Mouse (Mus musculus) liver, embryonic 14.5 days (tissue): ENCODE data around the gene Gm26657. TPM values are rescaled to one million over a fixed set of nuclear protein-coding genes. Genes with fewer than 3 reads are reported as not detected.

Source experiments
- ATAC-seq: fragments of 200-750 bp; cut with Nextera tagmentation; 2 replicates; pipeline ENCODE4 v1.8.0; 2017; ENCODE audit warnings: moderate number of reproducible peaks, mild to moderate bottlenecking, moderate library complexity; ENCODE audit not compliant: insufficient read depth
- DNase-seq, 3 experiments: peaks; one replicate each; pipeline ENCODE4 v3.0.0-alpha.2; 2012 to 2013; ENCODE audit warnings: low read depth in 3 of 3, low spot score in 3 of 3
- H3K27ac ChIP-seq: fragments of 300-500 bp; sonication (generic); 2 replicates; pipeline ENCODE4 v1.5.1; 2014; ENCODE audit warnings: moderate library complexity, mild to moderate bottlenecking, control low read depth, inconsistent platforms
- H3K27me3 ChIP-seq: fragments of 300-500 bp; sonication (generic); 2 replicates; pipeline ENCODE4 v1.6.1; 2014; ENCODE audit warnings: mild to moderate bottlenecking, low read length, moderate library complexity; ENCODE audit not compliant: control insufficient read depth, insufficient read depth
- H3K36me3 ChIP-seq: fragments of 300-500 bp; sonication (generic); replicated peaks from 2 replicates; pipeline ENCODE4 v1.6.1; 2014; ENCODE audit warnings: low read depth; ENCODE audit not compliant: control insufficient read depth, insufficient read depth
- H3K4me1 ChIP-seq, 2 experiments: fragments of 200-500 bp in 1 of 2; fragments of 300-500 bp in 1 of 2; sonication (generic) in 1 of 2; replicated peaks; 2 replicates each; pipeline ENCODE4 v1.6.1; 2012 to 2014; ENCODE audit warnings: antibody characterized with exemption in 1 of 2, inconsistent platforms in 1 of 2, low read length in 1 of 2; ENCODE audit not compliant: control insufficient read depth in 2 of 2, insufficient read depth in 2 of 2
- H3K4me2 ChIP-seq: fragments of 300-500 bp; sonication (generic); 2 replicates; pipeline ENCODE4 v1.6.1; 2014; ENCODE audit warnings: low read depth, mild to moderate bottlenecking, control low read depth, moderate library complexity
- H3K4me3 ChIP-seq, 2 experiments: fragments of 200-500 bp in 1 of 2; fragments of 300-500 bp in 1 of 2; sonication (generic) in 1 of 2; 2 replicates each; pipeline ENCODE4 v1.5.1; 2012 to 2014; ENCODE audit warnings: low read depth in 2 of 2, low read length in 2 of 2, mild to moderate bottlenecking in 2 of 2, control low read depth in 1 of 2, inconsistent platforms in 1 of 2, moderate library complexity in 1 of 2; ENCODE audit not compliant: insufficient read depth in 1 of 2
- H3K9ac ChIP-seq: fragments of 300-500 bp; sonication (generic); replicated peaks from 2 replicates; pipeline ENCODE4 v1.6.1; 2014; ENCODE audit warnings: mild to moderate bottlenecking, control low read depth, moderate library complexity
- H3K9me3 ChIP-seq: fragments of 300-500 bp; sonication (generic); 2 replicates; pipeline ENCODE4 v1.6.1; 2016; ENCODE audit warnings: low read length, mixed read lengths; ENCODE audit not compliant: control insufficient read depth
- CTCF ChIP-seq: IDR thresholded peaks from 2 replicates; pipeline ENCODE4 v1.5.1; 2016; ENCODE audit warnings: antibody characterized with exemption, low read depth, control low read depth
- EP300 ChIP-seq: IDR thresholded peaks from 2 replicates; pipeline ENCODE4 v1.6.1; 2016; ENCODE audit warnings: antibody characterized with exemption, low read depth
- WGBS: fragments of 180-500 bp; shearing (Covaris S2); extraction: QIAGEN DNeasy Blood & Tissue Kit; methylation state at CpG from one replicate; pipeline ENCODE4 v1.1.7; 2014; ENCODE audit not compliant: insufficient replicate concordance; 5-methylcytosine and 5-hydroxymethylcytosine counted together
- polyA plus RNA-seq, 2 experiments: library from polyadenylated mRNA; depleted of rRNA in 1 of 2; stranded (reverse) in 1 of 2; unstranded in 1 of 2; fragments of >200 nt; fragmentation: Nextera tagmentation in 1 of 2; extraction: Ambion mirVana in 1 of 2; gene quantifications; 2 replicates each; pipeline versions ENCODE4 v1.2.1 to v1.2.3; 2012 to 2014

Gene Gm26657
- polyA plus RNA-seq, 2 experiments = not detected

GRCm38 (mm10) chr4:56716801-56717200 is 23.1 kb upstream of the Gm26657 start:
- no peaks in the 10 kb centered on the region for H3K27me3 ChIP-seq
- WGBS = 41% methylated on average over 5 of the region's 5 CpGs
- no peaks in the 10 kb centered on the region for H3K4me1 ChIP-seq
- H3K9ac ChIP-seq = no peak overlapping the region
- no peak overlapping the region for H3K4me2 ChIP-seq
- DNase-seq = no peak
- no peaks in the 10 kb centered on the region for H3K9me3 ChIP-seq
- H3K27ac ChIP-seq = no peak overlapping the region
- TF ChIP-seq EP300 (no peak), CTCF (no peak)
- no peak for ATAC-seq
- no peaks in the 10 kb centered on the region for H3K36me3 ChIP-seq
- no peak overlapping the region for H3K4me3 ChIP-seq

GRCm38 (mm10) chr4:56717932-56718331 is 21.9 kb upstream of the Gm26657 start:
- WGBS = 47% methylated on average over 3 of the region's 3 CpGs

GRCm38 (mm10) chr4:56718573-56719442 is 21.1 kb upstream of the Gm26657 start:
- H3K9ac ChIP-seq = no peak overlapping the region
- no peaks in the 10 kb centered on the region for H3K4me1 ChIP-seq
- no peak overlapping the region for H3K4me3 ChIP-seq
- H3K9me3 ChIP-seq = no peaks in the 10 kb centered on the region
- DNase-seq (no peak), ATAC-seq (no peak)
- H3K36me3 ChIP-seq = no peaks in the 10 kb centered on the region
- no peaks in the 10 kb centered on the region for H3K27me3 ChIP-seq
- no peak overlapping the region for H3K27ac ChIP-seq
- no peak overlapping the region for H3K4me2 ChIP-seq
- TF ChIP-seq EP300 (no peak), CTCF (no peak)
- WGBS = 58% methylated on average over 12 of the region's 12 CpGs

More at GRCm38 (mm10) chr4:56717932-56718331, 21.9 kb upstream of the Gm26657 start:
- H3K9ac ChIP-seq = no peak overlapping the region
- ATAC-seq (no peak), DNase-seq (no peak)
- H3K27ac ChIP-seq = no peak overlapping the region
- no peak overlapping the region for H3K4me2 ChIP-seq
- no peak overlapping the region for H3K4me3 ChIP-seq
- no peaks in the 10 kb centered on the region for H3K36me3 ChIP-seq
- H3K9me3 ChIP-seq = no peaks in the 10 kb centered on the region
- H3K27me3 ChIP-seq = no peaks in the 10 kb centered on the region
- no peak for TF ChIP-seq CTCF
- no peak for TF ChIP-seq EP300
- no peaks in the 10 kb centered on the region for H3K4me1 ChIP-seq

GRCm38 (mm10) chr4:56719456-56719855 is 20.4 kb upstream of the Gm26657 start:
- TF ChIP-seq EP300 = no peak
- no peak for TF ChIP-seq CTCF
- no peaks in the 10 kb centered on the region for H3K9me3 ChIP-seq
- no peak overlapping the region for H3K4me2 ChIP-seq
- no peaks in the 10 kb centered on the region for H3K4me1 ChIP-seq
- no peaks in the 10 kb centered on the region for H3K27me3 ChIP-seq
- H3K9ac ChIP-seq = no peak overlapping the region
- WGBS = 52% methylated on average over 9 of the region's 9 CpGs
- no peak overlapping the region for H3K4me3 ChIP-seq
- ATAC-seq = no peak
- H3K27ac ChIP-seq = no peak overlapping the region
- H3K36me3 ChIP-seq = no peaks in the 10 kb centered on the region
- DNase-seq = no peak

GRCm38 (mm10) chr4:56720403-56720802 is 19.5 kb upstream of the Gm26657 start:
- H3K27ac ChIP-seq = no peak overlapping the region
- H3K27me3 ChIP-seq = no peaks in the 10 kb centered on the region
- no peaks in the 10 kb centered on the region for H3K36me3 ChIP-seq
- no peak overlapping the region for H3K4me2 ChIP-seq
- H3K9me3 ChIP-seq = no peaks in the 10 kb centered on the region
- WGBS = 46% methylated on average over 9 of the region's 9 CpGs
- no peak for ATAC-seq
- no peak for TF ChIP-seq EP300
- no peak for TF ChIP-seq CTCF
- no peaks in the 10 kb centered on the region for H3K4me1 ChIP-seq
- no peak overlapping the region for H3K9ac ChIP-seq
- no peak for DNase-seq
- H3K4me3 ChIP-seq = no peak overlapping the region
